Mouse (Mus musculus) liver, postnatal 0 days (tissue): ENCODE measurements at regions not wholly inside any gene's neighbourhood (a gene's known extent, or its start where the extent isn't known, plus 50 kb on each side); places are given as distances from the start of the nearest gene placed in this dataset.

Experiments
- ATAC-seq: fragments of 200-750 bp; cut with Nextera tagmentation; 2 replicates; pipeline ENCODE4 v1.8.0; 2017; ENCODE audit warnings: mild to moderate bottlenecking, moderate library complexity
- DNase-seq: peaks from one replicate; pipeline ENCODE4 v3.0.0-alpha.2; 2016
- H3K27ac ChIP-seq: fragments of 300-500 bp; sonication (generic); 2 replicates; pipeline ENCODE4 v1.5.1; 2014; ENCODE audit warnings: antibody characterized with exemption, moderate library complexity, mild to moderate bottlenecking, low read depth
- H3K27me3 ChIP-seq: fragments of 300-500 bp; sonication (generic); 2 replicates; pipeline ENCODE4 v1.6.1; 2014; ENCODE audit warnings: low read length, control low read depth, mixed read lengths; ENCODE audit not compliant: insufficient read depth
- H3K36me3 ChIP-seq: fragments of 300-500 bp; sonication (generic); replicated peaks from 2 replicates; pipeline ENCODE4 v1.6.1; 2014; ENCODE audit warnings: mild to moderate bottlenecking, control low read depth, low read length, moderate library complexity, mixed read lengths; ENCODE audit not compliant: insufficient read depth
- H3K4me1 ChIP-seq: fragments of 300-500 bp; sonication (generic); 2 replicates; pipeline ENCODE4 v1.6.1; 2014; ENCODE audit warnings: antibody characterized with exemption, mild to moderate bottlenecking, control low read depth; ENCODE audit not compliant: insufficient read depth
- H3K4me2 ChIP-seq: fragments of 300-500 bp; sonication (generic); 2 replicates; pipeline ENCODE4 v1.6.1; 2014; ENCODE audit warnings: low read depth, mild to moderate bottlenecking, low read length, moderate library complexity, mixed read lengths
- H3K4me3 ChIP-seq: fragments of 300-500 bp; sonication (generic); 2 replicates; pipeline ENCODE4 v1.5.1; 2014; ENCODE audit warnings: low read depth, low read length
- H3K9ac ChIP-seq: fragments of 300-500 bp; sonication (generic); replicated peaks from 2 replicates; pipeline ENCODE4 v1.6.1; 2014; ENCODE audit warnings: mild to moderate bottlenecking, moderate library complexity
- H3K9me3 ChIP-seq: fragments of 300-500 bp; sonication (generic); 2 replicates; pipeline ENCODE4 v1.6.1; 2016; ENCODE audit warnings: mild to moderate bottlenecking, control low read depth, low read length, mixed read lengths
- CTCF ChIP-seq: sonication (generic); IDR thresholded peaks from 2 replicates; pipeline ENCODE4 v1.5.1; 2016; ENCODE audit warnings: antibody characterized with exemption, low read depth
- EP300 ChIP-seq: IDR thresholded peaks from 2 replicates; pipeline ENCODE4 v1.6.1; 2016; ENCODE audit warnings: antibody characterized with exemption, low read depth, mild to moderate bottlenecking
- WGBS: fragments of 180-500 bp; shearing (Covaris S2); extraction: QIAGEN DNeasy Blood & Tissue Kit; methylation state at CpG from one replicate; pipeline ENCODE4 v1.1.7; 2014; ENCODE audit not compliant: insufficient replicate concordance; 5-methylcytosine and 5-hydroxymethylcytosine counted together

DNA sequence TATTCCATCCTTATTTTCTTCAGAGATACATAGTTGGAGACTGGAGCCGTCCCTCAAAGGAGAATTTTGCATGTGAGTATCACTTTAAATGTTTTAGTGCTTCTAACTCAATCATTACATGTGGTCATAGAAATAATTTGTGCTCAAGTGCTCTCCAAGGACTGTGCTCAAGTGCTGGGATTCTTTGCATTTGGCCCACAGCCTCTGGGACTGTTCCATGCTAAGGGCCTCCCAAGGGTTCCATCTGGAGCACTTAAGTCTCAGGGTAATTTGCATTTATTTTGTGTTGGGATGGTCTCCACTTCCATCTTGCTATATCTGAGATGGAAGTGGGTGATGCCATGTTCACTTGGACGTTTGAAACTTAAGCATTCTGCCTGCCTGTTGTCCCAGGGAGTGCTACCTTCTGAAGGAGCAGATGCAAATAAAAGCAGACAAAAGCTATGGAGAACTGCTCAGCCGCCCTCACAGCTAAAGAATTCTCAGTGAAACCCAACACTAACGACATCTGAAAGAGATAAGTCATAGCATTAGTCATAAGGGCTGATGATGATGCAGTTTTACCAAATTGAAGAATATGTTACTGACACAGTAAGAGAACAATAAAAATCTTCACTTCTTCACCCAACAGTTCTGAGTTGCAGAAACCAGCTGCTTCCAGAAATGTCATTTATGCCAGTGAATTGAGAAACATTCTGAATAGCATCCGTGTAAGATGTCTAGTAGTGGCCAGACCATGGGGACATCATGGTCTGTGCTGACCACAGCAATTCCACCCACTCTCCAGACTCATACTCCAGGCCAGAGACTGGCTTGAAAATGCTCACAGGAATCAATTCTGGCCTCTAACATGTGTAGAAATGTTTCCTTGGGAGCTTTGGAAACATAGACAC is 237.4 kb upstream of the Tbx18 start:
- H3K27me3 ChIP-seq: no peaks in the 10 kb centered on the region
- no peaks in the 10 kb centered on the region for H3K9me3 ChIP-seq
- ATAC-seq (no peak), DNase-seq (no peak)
- H3K4me1 ChIP-seq: no peaks in the 10 kb centered on the region
- H3K4me2 ChIP-seq: no peak overlapping the region
- 56% methylated on average over 5 of the region's 5 CpGs for WGBS
- H3K27ac ChIP-seq: no peak overlapping the region
- H3K36me3 ChIP-seq: no peaks in the 10 kb centered on the region
- H3K9ac ChIP-seq: no peak overlapping the region
- no peak overlapping the region for H3K4me3 ChIP-seq
- TF ChIP-seq EP300 (no peak), CTCF (no peak)

DNA sequence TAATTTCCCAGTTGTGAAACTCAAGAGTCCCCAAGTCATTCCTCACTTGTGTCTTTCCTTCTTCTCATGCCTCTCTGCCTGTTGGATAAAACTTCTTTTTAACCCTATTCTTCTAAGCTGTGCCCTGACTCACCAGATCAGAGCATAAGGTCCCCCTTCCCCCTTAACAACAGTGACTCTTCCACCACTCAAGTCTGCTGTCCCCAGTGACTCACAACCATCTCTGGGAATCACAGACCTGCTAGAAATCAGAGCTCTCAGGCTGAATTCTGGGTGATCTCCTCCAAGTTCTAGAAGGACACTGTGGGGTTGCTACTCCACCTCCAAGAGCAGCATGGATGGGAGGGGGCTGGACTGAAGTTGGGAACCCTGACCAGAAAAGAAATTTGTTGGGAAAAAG is 239.5 kb upstream of the Tbx18 start:
- H3K4me2 ChIP-seq: no peak overlapping the region
- no peaks in the 10 kb centered on the region for H3K4me1 ChIP-seq
- TF ChIP-seq EP300 (no peak), CTCF (no peak)
- no peaks in the 10 kb centered on the region for H3K36me3 ChIP-seq
- no peak overlapping the region for H3K27ac ChIP-seq
- H3K9me3 ChIP-seq: no peaks in the 10 kb centered on the region
- no peaks in the 10 kb centered on the region for H3K27me3 ChIP-seq
- ATAC-seq (no peak), DNase-seq (no peak)
- H3K9ac ChIP-seq: no peak overlapping the region
- no peak overlapping the region for H3K4me3 ChIP-seq

DNA sequence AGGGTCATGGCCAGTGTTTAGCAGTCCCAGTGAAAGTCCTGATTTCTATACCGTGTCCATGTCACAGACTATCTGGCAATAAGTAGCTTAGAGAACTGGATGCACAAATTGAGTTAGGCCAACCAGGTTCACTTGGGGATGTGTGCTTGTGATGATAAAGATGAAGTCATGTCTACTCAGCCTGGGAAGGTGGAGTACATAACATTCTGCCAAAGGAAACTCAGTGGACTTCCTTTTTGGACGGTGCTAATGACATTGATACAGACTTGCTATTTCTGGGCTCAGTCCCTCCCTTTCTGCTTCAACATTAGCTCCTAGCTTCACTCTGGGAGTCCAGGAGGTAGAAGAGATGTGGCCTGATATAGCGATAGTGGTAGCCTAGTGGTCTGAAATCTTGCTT is 240.7 kb upstream of the Tbx18 start:
- ATAC-seq (no peak), DNase-seq (no peak)
- no peak overlapping the region for H3K4me3 ChIP-seq
- H3K9ac ChIP-seq: no peak overlapping the region
- H3K27me3 ChIP-seq: no peaks in the 10 kb centered on the region
- H3K36me3 ChIP-seq: no peaks in the 10 kb centered on the region
- TF ChIP-seq EP300: no peak
- TF ChIP-seq CTCF: no peak
- H3K4me1 ChIP-seq: no peaks in the 10 kb centered on the region
- no peak overlapping the region for H3K4me2 ChIP-seq
- 68% methylated on average over 3 of the region's 3 CpGs for WGBS
- H3K27ac ChIP-seq: no peak overlapping the region
- no peaks in the 10 kb centered on the region for H3K9me3 ChIP-seq

DNA sequence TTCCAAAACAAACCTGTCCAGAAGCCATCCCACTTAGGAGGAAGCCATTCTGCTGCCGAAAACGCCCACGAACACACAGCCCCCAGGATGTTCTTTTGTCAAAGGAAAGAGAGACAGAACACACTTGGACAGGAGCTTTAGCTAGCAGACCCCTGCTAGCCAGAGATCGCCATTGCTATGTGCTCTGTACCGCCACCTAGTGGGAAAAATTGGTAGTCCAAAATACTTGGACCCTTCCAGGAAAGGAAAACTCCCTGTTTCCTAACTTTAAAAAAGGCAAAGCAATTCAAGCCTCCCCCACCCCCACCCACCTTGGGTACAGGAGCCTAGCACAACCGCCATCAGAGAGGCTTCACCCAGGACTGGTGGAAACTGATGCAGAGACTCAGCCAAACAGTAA is 242.5 kb upstream of the Tbx18 start:
- ATAC-seq (no peak), DNase-seq (peak; percentile 12)
- no peaks in the 10 kb centered on the region for H3K4me1 ChIP-seq
- H3K4me3 ChIP-seq: no peak overlapping the region
- no peaks in the 10 kb centered on the region for H3K9me3 ChIP-seq
- H3K27ac ChIP-seq: no peak overlapping the region
- 32% methylated on average over 6 of the region's 6 CpGs for WGBS
- no peak overlapping the region for H3K9ac ChIP-seq
- H3K4me2 ChIP-seq: no peak overlapping the region
- H3K27me3 ChIP-seq: no peaks in the 10 kb centered on the region
- H3K36me3 ChIP-seq: no peaks in the 10 kb centered on the region
- TF ChIP-seq EP300 (no peak), CTCF (peak; percentile 38)

DNA sequence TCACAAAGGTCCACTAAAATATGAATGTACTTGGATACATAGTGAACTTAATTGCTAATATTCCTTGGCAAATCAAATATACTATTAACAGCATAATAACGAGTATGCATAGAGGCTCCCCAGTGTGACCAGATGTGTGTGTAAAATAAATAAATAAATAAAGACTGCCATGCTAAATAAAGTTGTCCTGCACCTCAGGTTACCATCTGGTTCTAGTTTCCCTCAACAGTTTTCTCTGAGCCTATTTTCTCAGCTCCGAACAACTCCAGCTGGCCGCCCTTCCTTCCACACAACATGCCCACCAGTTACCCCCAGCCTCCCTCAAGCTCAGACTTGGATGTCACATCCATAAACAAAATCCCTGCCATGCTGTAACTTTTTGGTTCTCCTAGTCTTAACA is 253.8 kb upstream of the Tbx18 start:
- no peak overlapping the region for H3K4me2 ChIP-seq
- H3K27me3 ChIP-seq: no peaks in the 10 kb centered on the region
- no peak overlapping the region for H3K27ac ChIP-seq
- H3K36me3 ChIP-seq: no peaks in the 10 kb centered on the region
- no peaks in the 10 kb centered on the region for H3K9me3 ChIP-seq
- no peak overlapping the region for H3K9ac ChIP-seq
- ATAC-seq: no peak
- no peaks in the 10 kb centered on the region for H3K4me1 ChIP-seq
- H3K4me3 ChIP-seq: no peak overlapping the region
- DNase-seq: no peak
- 78% methylated on average over 3 of the region's 3 CpGs for WGBS
- TF ChIP-seq CTCF (no peak), EP300 (no peak)

DNA sequence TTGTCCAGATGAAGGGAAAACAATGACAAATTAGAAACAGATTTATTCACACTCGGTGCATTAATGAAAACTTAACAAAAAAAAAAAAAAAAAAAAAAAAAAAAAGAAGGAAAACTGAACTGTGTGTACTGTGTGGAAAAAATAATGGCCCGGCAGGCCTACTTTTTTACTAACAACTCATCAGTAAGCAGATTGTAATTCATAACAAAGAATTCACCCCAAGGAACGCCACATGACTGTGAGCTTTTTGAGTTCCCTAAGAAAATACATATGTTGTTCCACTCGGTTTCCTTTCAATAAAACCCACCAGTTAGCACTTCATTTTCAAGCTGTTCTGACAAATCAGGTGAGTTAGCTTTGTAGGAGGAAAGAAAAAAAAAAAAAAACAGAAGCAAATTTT is 254.4 kb upstream of the Tbx18 start:
- Histone ChIP-seq H3K36me3 (no peaks in the 10 kb centered on the region), H3K4me2 (no peak overlapping the region), H3K27me3 (no peaks in the 10 kb centered on the region), H3K9ac (no peak overlapping the region), H3K27ac (no peak overlapping the region), H3K4me3 (no peak overlapping the region), H3K9me3 (no peaks in the 10 kb centered on the region), H3K4me1 (no peaks in the 10 kb centered on the region)
- DNase-seq (no peak), ATAC-seq (no peak)
- TF ChIP-seq CTCF (no peak), EP300 (no peak)
- 70% methylated on average over 4 of the region's 4 CpGs for WGBS
